Mouse (Mus musculus): ENCODE results near the gene Msln. TPM values are rescaled to one million over a fixed set of nuclear protein-coding genes. Genes with fewer than 3 reads are reported as not detected.

Gene Msln
- polyA plus RNA-seq, 1 experiment: 3.1 TPM

GRCm38 (mm10) chr17:25757691-25758090, 3.5 kb upstream of the Msln start:
- H3K27ac ChIP-seq (ENCODE audit: insufficient read depth, low read length): no peak overlapping the region
- H3K27me3 ChIP-seq (ENCODE audit: control insufficient read depth, insufficient read depth, low read length): no peaks in the 10 kb centered on the region
- WGBS: 78% methylated on average over 3 of the region's 3 CpGs
- no peak overlapping the region for H3K4me3 ChIP-seq (ENCODE audit: extremely low read depth, insufficient read depth, insufficient read length)
- no peaks in the 10 kb centered on the region for H3K36me3 ChIP-seq (ENCODE audit: control insufficient read depth, insufficient read depth, low read length)
- H3K4me1 ChIP-seq (ENCODE audit: control insufficient read depth, insufficient read depth, insufficient read length): peaks cover 2% of the 10 kb centered on the region; the same call in 1 of the 2 replicates
- DNase-seq (ENCODE audit: low read depth in 1 of 2, low spot score in 2 of 2): no peak
- TF ChIP-seq POLR2A (IDR thresholded peaks at IDR 0.05; ENCODE audit: low read depth, low read length): no peak
- TF ChIP-seq CTCF (IDR thresholded peaks at IDR 0.05; ENCODE audit: extremely low read depth, insufficient read depth, insufficient read length, insufficient replicate concordance): no peak

GRCm38 (mm10) chr17:25756378-25757242, 2.4 kb upstream of the Msln start:
- H3K27ac ChIP-seq (ENCODE audit: insufficient read depth, low read length): no peak overlapping the region
- H3K4me1 ChIP-seq (ENCODE audit: control insufficient read depth, insufficient read depth, insufficient read length): peaks cover 2% of the 10 kb centered on the region; the same call in 1 of the 2 replicates
- no peak overlapping the region for H3K4me3 ChIP-seq (ENCODE audit: extremely low read depth, insufficient read depth, insufficient read length)
- TF ChIP-seq CTCF (IDR thresholded peaks at IDR 0.05; ENCODE audit: extremely low read depth, insufficient read depth, insufficient read length, insufficient replicate concordance): no peak
- TF ChIP-seq POLR2A (IDR thresholded peaks at IDR 0.05; ENCODE audit: low read depth, low read length): no peak
- H3K36me3 ChIP-seq (ENCODE audit: control insufficient read depth, insufficient read depth, low read length): no peaks in the 10 kb centered on the region
- WGBS: 79% methylated on average over 9 of the region's 9 CpGs
- no peak for DNase-seq (ENCODE audit: low read depth in 1 of 2, low spot score in 2 of 2)
- no peaks in the 10 kb centered on the region for H3K27me3 ChIP-seq (ENCODE audit: control insufficient read depth, insufficient read depth, low read length)

GRCm38 (mm10) chr17:25755627-25756377, 1.6 kb upstream of the Msln start:
- WGBS: 36% methylated on average over 4 of the region's 4 CpGs
- TF ChIP-seq POLR2A (IDR thresholded peaks at IDR 0.05; ENCODE audit: low read depth, low read length) (no peak), CTCF (IDR thresholded peaks at IDR 0.05; ENCODE audit: extremely low read depth, insufficient read depth, insufficient read length, insufficient replicate concordance) (no peak)
- Histone ChIP-seq H3K36me3 (ENCODE audit: control insufficient read depth, insufficient read depth, low read length) (no peaks in the 10 kb centered on the region), H3K4me3 (ENCODE audit: extremely low read depth, insufficient read depth, insufficient read length) (no peak overlapping the region), H3K27me3 (ENCODE audit: control insufficient read depth, insufficient read depth, low read length) (no peaks in the 10 kb centered on the region), H3K27ac (ENCODE audit: insufficient read depth, low read length) (no peak overlapping the region), H3K4me1 (ENCODE audit: control insufficient read depth, insufficient read depth, insufficient read length) (no peaks in the 10 kb centered on the region)
- DNase-seq (ENCODE audit: low read depth in 1 of 2, low spot score in 2 of 2): no peak

- WGBS: 86% methylated on average over 4 of the region's 4 CpGs
- Histone ChIP-seq H3K27me3 (ENCODE audit: control insufficient read depth, insufficient read depth, low read length) (no peaks in the 10 kb centered on the region), H3K4me3 (ENCODE audit: extremely low read depth, insufficient read depth, insufficient read length) (no peak overlapping the region), H3K36me3 (ENCODE audit: control insufficient read depth, insufficient read depth, low read length) (no peaks in the 10 kb centered on the region), H3K27ac (ENCODE audit: insufficient read depth, low read length) (no peak overlapping the region), H3K4me1 (ENCODE audit: control insufficient read depth, insufficient read depth, insufficient read length) (no peaks in the 10 kb centered on the region)
- no peak for DNase-seq (ENCODE audit: low read depth in 1 of 2, low spot score in 2 of 2)
- TF ChIP-seq CTCF (IDR thresholded peaks at IDR 0.05; ENCODE audit: extremely low read depth, insufficient read depth, insufficient read length, insufficient replicate concordance) (no peak), POLR2A (IDR thresholded peaks at IDR 0.05; ENCODE audit: low read depth, low read length) (no peak)
These were observed 908 bp upstream of the Msln start for GRCm38 (mm10) chr17:25755086-25755485.

- no peaks in the 10 kb centered on the region for H3K4me1 ChIP-seq (ENCODE audit: control insufficient read depth, insufficient read depth, insufficient read length)
- no peak for TF ChIP-seq CTCF (IDR thresholded peaks at IDR 0.05; ENCODE audit: extremely low read depth, insufficient read depth, insufficient read length, insufficient replicate concordance)
- no peak for TF ChIP-seq POLR2A (IDR thresholded peaks at IDR 0.05; ENCODE audit: low read depth, low read length)
- no peaks in the 10 kb centered on the region for H3K36me3 ChIP-seq (ENCODE audit: control insufficient read depth, insufficient read depth, low read length)
- H3K27ac ChIP-seq (ENCODE audit: insufficient read depth, low read length): no peak overlapping the region
- H3K4me3 ChIP-seq (ENCODE audit: extremely low read depth, insufficient read depth, insufficient read length): no peak overlapping the region
- H3K27me3 ChIP-seq (ENCODE audit: control insufficient read depth, insufficient read depth, low read length): no peaks in the 10 kb centered on the region
- no peak for DNase-seq (ENCODE audit: low read depth in 1 of 2, low spot score in 2 of 2)
- WGBS: 48% methylated on average over 5 of the region's 5 CpGs
These were observed 2.7 kb downstream of the Msln start for GRCm38 (mm10) chr17:25751446-25751845.

- WGBS: 77% methylated on average over 6 of the region's 6 CpGs
- no peak overlapping the region for H3K4me3 ChIP-seq (ENCODE audit: extremely low read depth, insufficient read depth, insufficient read length)
- H3K36me3 ChIP-seq (ENCODE audit: control insufficient read depth, insufficient read depth, low read length): no peaks in the 10 kb centered on the region
- H3K27ac ChIP-seq (ENCODE audit: insufficient read depth, low read length): no peak overlapping the region
- no peaks in the 10 kb centered on the region for H3K27me3 ChIP-seq (ENCODE audit: control insufficient read depth, insufficient read depth, low read length)
- TF ChIP-seq CTCF (IDR thresholded peaks at IDR 0.05; ENCODE audit: extremely low read depth, insufficient read depth, insufficient read length, insufficient replicate concordance) (no peak), POLR2A (IDR thresholded peaks at IDR 0.05; ENCODE audit: low read depth, low read length) (no peak)
- no peak for DNase-seq (ENCODE audit: low read depth in 1 of 2, low spot score in 2 of 2)
- no peaks in the 10 kb centered on the region for H3K4me1 ChIP-seq (ENCODE audit: control insufficient read depth, insufficient read depth, insufficient read length)
These were observed 4.9 kb downstream of the Msln start for GRCm38 (mm10) chr17:25749314-25749713.
